In genomic region chr11:94444829-94445228, GRCm38 (mm10) we compare ENCODE assay signal across 27 mouse cellular contexts. TPM values are rescaled to one million over a fixed set of nuclear protein-coding genes. Genes with fewer than 3 reads are reported as not detected.
DNase-seq lines count a peak whose midpoint lies in the region; ATAC-seq lines count a peak whose summit lies in the region.
"Had no signal": no experiment of that assay in that cellular context is flagged by ENCODE, and none has a peak within 500 bp of the region (broad histone marks: within the 10 kb centered on the region; RNA-seq: fewer than 3 reads in every experiment).

No protein-coding gene starts in this region.

- no peaks in the 10 kb centered on the region for H3K9me3 ChIP-seq in hindbrain, embryonic 10.5 days
- no peaks in the 10 kb centered on the region for H3K9me3 ChIP-seq in hindbrain, embryonic 16.5 days (ENCODE audit: control insufficient read depth, low read length)
- no peaks in the 10 kb centered on the region for H3K9me3 ChIP-seq in hindbrain, embryonic 15.5 days
- H3K9me3 ChIP-seq: forebrain, embryonic 13.5 days; intestine, embryonic 15.5 days; limb, embryonic 12.5 days; megakaryocyte, embryonic 14.5 days had no signal

- H3K27ac ChIP-seq in hindbrain, embryonic 10.5 days, result peak overlapping the region; percentile 50
- H3K27ac ChIP-seq in hindbrain, embryonic 16.5 days (ENCODE audit: low read depth, low read length), result no peak overlapping the region
- H3K27ac ChIP-seq in hindbrain, embryonic 15.5 days (replicated peaks), result peak overlapping the region; percentile 53
- H3K27ac ChIP-seq: forebrain, embryonic 13.5 days; intestine, embryonic 15.5 days; layer of hippocampus, adult 2 months; left cerebral cortex, adult 2 months had no signal

- WGBS in hindbrain, embryonic 10.5 days, result 55% methylated on average over 5 of the region's 5 CpGs
- 35% methylated on average over 5 of the region's 5 CpGs for WGBS in hindbrain, embryonic 16.5 days
- WGBS in hindbrain, embryonic 15.5 days, result 31% methylated on average over 5 of the region's 5 CpGs

- no peak overlapping the region; the same call in 1 of the 2 replicates for H3K9ac ChIP-seq in hindbrain, embryonic 16.5 days (ENCODE audit: low read depth, low read length)
- 0 out of 2 replicates have a peak overlapping the region, but pooled peaks have one; percentile 0 for H3K9ac ChIP-seq in hindbrain, embryonic 15.5 days
- H3K9ac ChIP-seq: forebrain, embryonic 13.5 days; intestine, embryonic 15.5 days; liver, postnatal 0 days had no signal

- H3K36me3 ChIP-seq in hindbrain, embryonic 10.5 days, result peaks cover 36% of the 10 kb centered on the region
- H3K36me3 ChIP-seq in hindbrain, embryonic 16.5 days (ENCODE audit: control insufficient read depth, insufficient read depth, low read length), result peaks cover 7% of the 10 kb centered on the region
- no peaks in the 10 kb centered on the region for H3K36me3 ChIP-seq in hindbrain, embryonic 15.5 days
- H3K36me3 ChIP-seq: intestine, embryonic 15.5 days had no signal

- no peak overlapping the region for H3K4me3 ChIP-seq in hindbrain, embryonic 10.5 days
- H3K4me3 ChIP-seq in hindbrain, embryonic 16.5 days (ENCODE audit: low read length), result no peak overlapping the region
- H3K4me3 ChIP-seq in hindbrain, embryonic 15.5 days, result no peak overlapping the region
- H3K4me3 ChIP-seq: forebrain, embryonic 13.5 days; intestine, embryonic 15.5 days; layer of hippocampus, adult 2 months; left cerebral cortex, adult 2 months; limb, embryonic 12.5 days; megakaryocyte, embryonic 14.5 days had no signal

- peaks cover 3% of the 10 kb centered on the region for H3K27me3 ChIP-seq in hindbrain, embryonic 10.5 days (ENCODE audit: insufficient read depth, poor library complexity, severe bottlenecking)
- H3K27me3 ChIP-seq in hindbrain, embryonic 16.5 days (replicated peaks; ENCODE audit: control insufficient read depth, insufficient read depth, low read length), result no peaks in the 10 kb centered on the region
- no peaks in the 10 kb centered on the region for H3K27me3 ChIP-seq in hindbrain, embryonic 15.5 days
- H3K27me3 ChIP-seq: forebrain, embryonic 13.5 days; intestine, embryonic 15.5 days; limb, embryonic 12.5 days; Patski had no signal

- H3K4me2 ChIP-seq in hindbrain, embryonic 16.5 days (ENCODE audit: low read length), result no peak overlapping the region
- H3K4me2 ChIP-seq in hindbrain, embryonic 15.5 days, result no peak overlapping the region
- H3K4me2 ChIP-seq: forebrain, embryonic 13.5 days; heart, embryonic 11.5 days; intestine, embryonic 15.5 days; limb, embryonic 12.5 days had no signal

- DNase-seq in hindbrain, embryonic 10.5 days (ENCODE audit: low spot score), result no peak
- peak; percentile 32 for DNase-seq in NIH3T3 (ENCODE audit: low read depth)
- DNase-seq in kidney, postnatal 10 days, result peak; percentile 38
- no peak for DNase-seq in embryo, embryonic 9.5 days (ENCODE audit: extremely low spot score)
- no peak for DNase-seq in left cerebral cortex, adult 9 months (ENCODE audit: low spot score in 2 of 2)
- DNase-seq in gastrocnemius, postnatal 4 days (ENCODE audit: low spot score in 2 of 2), result no peak
- DNase-seq: cerebellum, adult 9-11 months; gastrocnemius, postnatal 25 days; heart, postnatal 14 days; liver, postnatal 0 days; lung, postnatal 14 days; right cerebral cortex, adult 18-20 months; thymus, adult 18-20 months had no signal

- peaks cover 84% of the 10 kb centered on the region for H3K4me1 ChIP-seq in hindbrain, embryonic 10.5 days (replicated peaks)
- peaks cover 46% of the 10 kb centered on the region for H3K4me1 ChIP-seq in hindbrain, embryonic 16.5 days (ENCODE audit: control insufficient read depth, insufficient read depth, low read depth, low read length)
- peaks cover 64% of the 10 kb centered on the region for H3K4me1 ChIP-seq in hindbrain, embryonic 15.5 days (replicated peaks)
- H3K4me1 ChIP-seq: megakaryocyte, embryonic 14.5 days had no signal

- no peak for ATAC-seq in hindbrain, embryonic 16.5 days
- no peak for ATAC-seq in hindbrain, embryonic 15.5 days (ENCODE audit: low FRiP score, low read depth)
- ATAC-seq: activated CD4-positive, CD25-positive, alpha-beta regulatory T cell, adult 4 months; liver, postnatal 0 days; Patski had no signal

RNA-seq across cellular contexts. Expression of gene Cacna1g, which starts 29.2 kb away (rescaled TPM):
- polyA plus RNA-seq in hindbrain, embryonic 10.5 days (2016; fragmentation: Nextera tagmentation; extraction: Ambion mirVana), result 5.3 and 7.7 TPM in 2 replicates
- 15.1 and 20.5 TPM in 2 replicates for polyA plus RNA-seq in hindbrain, embryonic 16.5 days (2015; fragmentation: Nextera tagmentation; extraction: Ambion mirVana)
- 15.0 and 18.8 TPM in 2 replicates for polyA plus RNA-seq in hindbrain, embryonic 15.5 days (2015; fragmentation: Nextera tagmentation; extraction: Ambion mirVana)
- 10 to 100 TPM; 18.7 to 22.7 TPM for total RNA-seq in gastrocnemius, postnatal 4 days (2021)
- total RNA-seq: monocyte, adult 5-6 weeks; neutrophil, adult 5-6 weeks had no signal
- polyA plus RNA-seq: activated CD4-positive, CD25-positive, alpha-beta regulatory T cell, adult 4 months had no signal

RNA-seq across cellular contexts. Expression of gene Spata20, which starts 41.1 kb away (rescaled TPM):
- polyA plus RNA-seq in hindbrain, embryonic 10.5 days (2016; fragmentation: Nextera tagmentation; extraction: Ambion mirVana), result 0.05 TPM in 1 of 2 replicates, not detected in the other
- polyA plus RNA-seq in hindbrain, embryonic 16.5 days (2015; fragmentation: Nextera tagmentation; extraction: Ambion mirVana), result 0.64 and 0.81 TPM in 2 replicates
- polyA plus RNA-seq in hindbrain, embryonic 15.5 days (2015; fragmentation: Nextera tagmentation; extraction: Ambion mirVana), result 0.29 and 0.84 TPM in 2 replicates
- under 1 TPM in 1 of 2 experiments, not detected in 1; 0.29 TPM for total RNA-seq in gastrocnemius, postnatal 4 days (2021)
- total RNA-seq: adrenal gland, postnatal 36 days; gastrocnemius, postnatal 25 days; neutrophil, adult 5-6 weeks had no signal
- polyA plus RNA-seq: activated CD4-positive, CD25-positive, alpha-beta regulatory T cell, adult 4 months; heart, embryonic 11.5 days; liver, postnatal 0 days had no signal

RNA-seq across cellular contexts. Expression of gene Abcc3, which starts 52.0 kb away (rescaled TPM):
- polyA plus RNA-seq in hindbrain, embryonic 10.5 days (2016; fragmentation: Nextera tagmentation; extraction: Ambion mirVana), result 0.46 and 0.48 TPM in 2 replicates
- 0.91 and 1.3 TPM in 2 replicates for polyA plus RNA-seq in hindbrain, embryonic 16.5 days (2015; fragmentation: Nextera tagmentation; extraction: Ambion mirVana)
- 0.53 and 1.2 TPM in 2 replicates for polyA plus RNA-seq in hindbrain, embryonic 15.5 days (2015; fragmentation: Nextera tagmentation; extraction: Ambion mirVana)
- 1 to 10 TPM; 2.0 to 2.4 TPM for total RNA-seq in gastrocnemius, postnatal 4 days (2021)

RNA-seq across cellular contexts. Expression of gene Epn3, which starts 54.9 kb away (rescaled TPM):
- 1.7 and 1.9 TPM in 2 replicates for polyA plus RNA-seq in hindbrain, embryonic 10.5 days (2016; fragmentation: Nextera tagmentation; extraction: Ambion mirVana)
- 2.8 and 3.0 TPM in 2 replicates for polyA plus RNA-seq in hindbrain, embryonic 16.5 days (2015; fragmentation: Nextera tagmentation; extraction: Ambion mirVana)
- 1.0 and 2.5 TPM in 2 replicates for polyA plus RNA-seq in hindbrain, embryonic 15.5 days (2015; fragmentation: Nextera tagmentation; extraction: Ambion mirVana)
- total RNA-seq in gastrocnemius, postnatal 4 days (2021), result under 1 TPM; 0.47 to 0.49 TPM
- total RNA-seq: monocyte, adult 5-6 weeks had no signal
- polyA plus RNA-seq: activated CD4-positive, CD25-positive, alpha-beta regulatory T cell, adult 4 months had no signal

Comparison
In these comparisons a context has a peak if more than half of its experiments do, and no peak if none do; other contexts are left out.
1. DNase-seq: peak in NIH3T3 (single experiment) and kidney, postnatal 10 days (single experiment); none in hindbrain, embryonic 10.5 days (single experiment), embryo, embryonic 9.5 days (single experiment), left cerebral cortex, adult 9 months (0 of 2) and gastrocnemius, postnatal 4 days (0 of 2).